Mouse (Mus musculus) spleen, adult 12 weeks (tissue): ENCODE measurements around the gene Fbxo2.

Experiments used
- DNase-seq: peaks from one replicate; pipeline ENCODE4 v3.0.0; 2022; ENCODE audit warnings: low spot score

Fbxo2 gene

DNA sequence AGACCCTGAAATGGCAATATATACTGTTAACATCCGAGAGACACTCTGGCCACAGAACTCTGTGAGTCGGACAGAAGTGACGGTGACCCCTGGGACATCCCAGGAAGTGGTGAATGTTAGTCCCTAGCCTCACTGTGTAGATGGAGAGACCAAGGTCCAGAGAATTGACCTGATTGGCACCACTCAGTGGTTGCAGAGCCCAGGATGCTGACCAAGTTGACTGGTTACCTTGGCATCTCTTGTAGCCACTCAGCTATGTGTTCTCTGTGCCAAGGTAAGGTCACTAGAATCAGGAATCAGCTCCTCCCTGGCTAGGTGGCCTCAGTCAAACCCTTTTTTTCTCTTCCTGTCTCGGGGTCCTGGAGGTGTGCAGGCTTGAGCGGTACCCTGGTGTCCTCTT, 16.7 kb upstream of the Fbxo2 start:
- no peak for DNase-seq

DNA sequence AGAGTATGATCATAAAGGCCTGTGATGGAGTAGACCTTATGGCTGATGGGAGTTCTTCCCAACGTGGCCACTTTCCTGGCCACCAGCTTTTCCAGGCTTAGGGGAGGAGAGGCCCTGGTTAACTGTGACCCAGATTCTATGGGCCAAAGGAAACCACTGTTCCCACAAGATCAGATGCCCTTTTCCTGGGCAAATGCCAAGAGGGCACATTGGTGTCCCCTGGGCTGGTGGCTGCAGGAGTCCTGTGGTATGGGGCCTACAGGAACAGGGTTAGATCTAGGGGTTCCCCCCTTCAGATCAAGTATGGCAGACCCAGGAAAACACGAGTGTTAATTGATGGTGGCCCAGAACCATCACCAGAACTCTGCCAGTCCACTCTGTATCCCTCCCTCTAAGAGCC, 12.7 kb upstream of the Fbxo2 start:
- no peak for DNase-seq

DNA sequence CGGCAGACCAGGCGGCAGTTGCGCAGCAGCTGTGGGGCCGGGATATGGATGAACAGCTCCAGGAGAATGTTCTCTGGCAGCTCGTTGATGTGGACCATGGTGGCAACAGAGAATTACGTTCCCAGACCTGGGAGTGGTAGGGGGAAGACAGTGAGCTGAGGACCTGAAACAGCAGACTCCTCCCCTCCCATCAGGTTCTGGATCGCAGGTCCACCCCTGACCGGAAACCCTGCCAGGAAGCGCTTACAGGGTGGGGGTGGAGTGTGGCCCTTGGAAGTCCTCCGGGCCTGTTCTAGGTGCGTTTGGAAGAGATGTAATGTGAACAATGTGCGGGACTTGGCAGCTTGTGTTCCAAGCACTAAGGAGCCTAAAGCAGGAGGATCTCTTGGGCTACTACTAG, 10.9 kb upstream of the Fbxo2 start:
- no peak for DNase-seq

DNA sequence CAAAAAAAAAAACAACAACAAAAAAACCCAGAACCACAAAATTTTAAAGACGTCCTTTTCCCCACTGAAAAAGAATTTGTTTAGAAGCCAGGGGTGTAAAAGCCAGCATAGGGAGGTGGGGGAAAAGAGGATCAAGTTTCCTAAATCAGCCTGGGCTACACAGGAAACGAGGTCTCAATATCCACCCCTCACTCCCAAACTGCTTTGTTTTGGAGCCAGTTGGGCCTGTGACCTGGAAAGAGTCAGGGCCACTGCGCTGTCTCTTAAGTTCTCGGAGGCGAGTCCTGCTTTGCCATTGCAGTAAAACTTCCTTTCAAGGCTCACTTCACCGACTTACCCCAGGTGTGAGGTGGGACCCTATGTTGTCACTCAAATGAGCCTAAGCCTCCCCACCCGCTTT, 10.2 kb upstream of the Fbxo2 start:
- DNase-seq, result no peak

DNA sequence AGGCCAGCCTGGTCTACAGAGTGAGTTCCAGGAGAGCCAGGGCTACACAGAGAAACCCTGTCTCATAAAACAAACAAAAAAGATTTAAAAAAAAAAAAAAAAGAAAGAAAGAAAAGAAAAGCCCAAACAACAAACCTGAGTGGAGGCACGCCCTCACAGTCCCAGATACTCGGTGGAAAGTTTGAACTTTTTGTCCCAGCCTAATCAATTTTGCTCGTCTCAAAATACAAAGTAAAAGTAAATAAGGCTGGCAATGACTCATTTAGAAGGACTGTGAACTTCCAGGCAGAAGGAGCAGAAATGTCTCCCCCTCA, 9.5 kb upstream of the Fbxo2 start:
- DNase-seq, result no peak

GRCm38 (mm10) chr4:148151267-148152168, 8.9 kb upstream of the Fbxo2 start, which contains the start of gene Fbxo6:
TSS of gene Fbxo6 (minus strand) at chr4:148152140.
- peak; percentile 59 for DNase-seq

- no peak for DNase-seq
Measured at GRCm38 (mm10) chr4:148152547-148152946, 7.9 kb upstream of the Fbxo2 start.

GRCm38 (mm10) chr4:148154006-148154405, 6.4 kb upstream of the Fbxo2 start:
- no peak for DNase-seq

GRCm38 (mm10) chr4:148154982-148155381, 5.4 kb upstream of the Fbxo2 start:
- DNase-seq, result no peak

- no peak for DNase-seq
Measured at GRCm38 (mm10) chr4:148158436-148159348, 1.7 kb upstream of the Fbxo2 start.

- DNase-seq, result peak; percentile 65
Measured at GRCm38 (mm10) chr4:148159544-148160435, 631 bp upstream of the Fbxo2 start.

DNA sequence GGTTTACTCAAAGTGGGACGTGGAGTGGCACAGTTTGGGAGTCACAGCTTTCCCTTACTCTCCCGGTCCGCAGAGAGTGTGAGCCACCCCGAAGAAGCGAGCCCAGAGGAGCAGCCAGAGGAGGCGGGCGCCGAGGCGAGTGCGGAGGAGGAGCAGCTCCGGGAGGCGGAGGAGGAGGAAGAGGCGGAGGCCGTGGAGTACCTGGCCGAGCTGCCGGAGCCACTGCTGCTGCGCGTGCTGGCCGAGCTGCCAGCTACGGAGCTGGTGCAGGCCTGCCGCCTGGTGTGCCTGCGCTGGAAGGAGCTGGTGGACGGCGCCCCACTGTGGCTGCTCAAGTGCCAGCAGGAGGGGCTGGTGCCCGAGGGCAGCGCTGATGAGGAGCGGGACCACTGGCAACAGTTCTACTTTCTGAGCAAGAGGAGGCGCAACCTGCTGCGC, 3.6 kb downstream of the Fbxo2 start:
- no peak for DNase-seq

DNA sequence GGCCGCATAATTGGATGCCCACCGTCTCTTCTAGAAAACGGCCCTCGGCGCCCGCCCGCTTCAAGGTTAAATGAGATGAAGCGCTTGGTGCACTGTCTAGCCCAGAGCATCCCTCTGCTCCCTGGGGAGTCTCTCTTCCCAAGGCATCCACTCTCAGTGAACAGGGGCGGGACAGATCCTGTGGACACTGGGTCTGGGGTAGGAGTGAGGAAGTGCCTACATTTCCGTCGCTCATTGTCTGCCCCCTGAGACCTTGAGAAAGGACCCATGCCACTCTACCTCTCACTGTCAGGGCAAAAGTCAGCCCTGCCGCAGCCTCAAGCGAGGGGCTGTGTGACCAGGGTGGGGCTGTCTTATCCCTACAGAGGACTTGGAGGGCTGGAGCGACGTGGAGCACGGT, 4.0 kb downstream of the Fbxo2 start:
- no peak for DNase-seq

- DNase-seq, result no peak
Measured at GRCm38 (mm10) chr4:148165551-148165950, 5.1 kb downstream of the Fbxo2 start.

GRCm38 (mm10) chr4:148166431-148166830, 6.0 kb downstream of the Fbxo2 start:
- DNase-seq, result no peak

GRCm38 (mm10) chr4:148166986-148167385, 6.6 kb downstream of the Fbxo2 start:
- no peak for DNase-seq

DNA sequence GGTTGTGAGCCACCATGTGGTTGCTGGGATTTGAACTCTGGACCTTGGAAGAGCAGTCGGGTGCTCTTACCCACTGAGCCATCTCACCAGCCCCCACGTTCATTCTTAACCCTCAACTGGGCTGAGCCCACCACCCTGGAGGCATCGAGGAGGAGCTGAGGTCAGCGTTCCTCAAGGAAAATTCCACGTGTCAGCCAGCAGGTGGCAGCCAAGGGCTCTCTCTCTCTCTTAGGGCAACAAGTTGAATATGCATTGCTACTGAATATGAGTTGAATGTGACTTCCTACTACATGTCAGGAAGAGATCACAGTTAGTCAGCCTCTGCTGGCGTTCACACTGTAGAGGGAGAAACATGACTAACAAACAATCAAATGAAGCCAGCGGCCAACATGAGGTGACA, 7.9 kb downstream of the Fbxo2 start:
- DNase-seq, result no peak

DNA sequence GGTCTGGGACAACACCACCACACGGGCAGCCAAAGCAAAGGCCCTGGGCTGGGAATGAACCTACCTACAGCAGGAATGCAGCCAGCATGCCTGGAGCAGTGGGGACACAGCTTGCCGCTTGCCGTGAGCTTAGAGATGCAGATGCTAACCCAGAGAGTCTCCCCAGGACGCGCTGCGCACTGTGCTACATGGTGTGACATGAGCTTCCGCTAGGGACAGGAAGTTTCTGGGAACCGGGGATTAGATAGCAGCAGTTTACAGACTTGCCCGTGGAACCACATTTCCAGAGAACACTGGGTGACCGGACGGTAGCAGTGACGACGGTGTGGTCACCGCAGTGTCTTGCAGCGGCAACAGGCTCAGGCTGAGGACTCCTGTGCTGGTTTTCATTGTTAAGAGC, 9.2 kb downstream of the Fbxo2 start:
- DNase-seq, result no peak

- DNase-seq, result no peak
Measured at GRCm38 (mm10) chr4:148170842-148171241, 10.4 kb downstream of the Fbxo2 start.

- DNase-seq, result no peak
Measured at GRCm38 (mm10) chr4:148171261-148171660, 10.8 kb downstream of the Fbxo2 start.

GRCm38 (mm10) chr4:148173811-148174494, 13.5 kb downstream of the Fbxo2 start:
- no peak for DNase-seq
